Mouse (Mus musculus) liver, embryonic 16.5 days (tissue): Measurements from ENCODE around the gene 4930432K21Rik. TPM values are rescaled to one million over a fixed set of nuclear protein-coding genes. Genes with fewer than 3 reads are reported as not detected.

Source experiments
- ATAC-seq: fragments of 200-750 bp; cut with Nextera tagmentation; 2 replicates; pipeline ENCODE4 v1.8.0; 2017; ENCODE audit warnings: low read depth, mild to moderate bottlenecking, moderate number of reproducible peaks, moderate library complexity
- H3K27ac ChIP-seq: fragments of 300-500 bp; sonication (generic); 2 replicates; pipeline ENCODE4 v1.5.1; 2014; ENCODE audit warnings: mild to moderate bottlenecking, low read length
- H3K27me3 ChIP-seq: fragments of 300-500 bp; sonication (generic); 2 replicates; pipeline ENCODE4 v1.6.1; 2014; ENCODE audit warnings: low read depth, low read length, mixed read lengths; ENCODE audit not compliant: control insufficient read depth, insufficient read depth
- H3K36me3 ChIP-seq: fragments of 300-500 bp; sonication (generic); 2 replicates; pipeline ENCODE4 v1.6.1; 2014; ENCODE audit warnings: mild to moderate bottlenecking; ENCODE audit not compliant: control insufficient read depth, insufficient read depth
- H3K4me1 ChIP-seq: fragments of 300-500 bp; sonication (generic); 2 replicates; pipeline ENCODE4 v1.6.1; 2014; ENCODE audit warnings: low read depth, low read length, mixed read lengths; ENCODE audit not compliant: control insufficient read depth
- H3K4me2 ChIP-seq: fragments of 300-500 bp; sonication (generic); 2 replicates; pipeline ENCODE4 v1.6.1; 2014; ENCODE audit warnings: low read depth, low read length, mixed read lengths
- H3K4me3 ChIP-seq: fragments of 300-500 bp; sonication (generic); 2 replicates; pipeline ENCODE4 v1.5.1; 2014; ENCODE audit warnings: low read depth, mild to moderate bottlenecking, low read length
- H3K9ac ChIP-seq: fragments of 300-500 bp; sonication (generic); 2 replicates; pipeline ENCODE4 v1.6.1; 2014; ENCODE audit warnings: low read depth, low read length
- H3K9me3 ChIP-seq: fragments of 300-500 bp; sonication (generic); replicated peaks from 2 replicates; pipeline ENCODE4 v1.6.1; 2016; ENCODE audit warnings: low read length; ENCODE audit not compliant: control insufficient read depth
- WGBS: fragments of 180-500 bp; shearing (Covaris S2); extraction: QIAGEN DNeasy Blood & Tissue Kit; methylation state at CpG from one replicate; pipeline ENCODE4 v1.1.7; 2014; ENCODE audit not compliant: insufficient replicate concordance; 5-methylcytosine and 5-hydroxymethylcytosine counted together
- polyA plus RNA-seq: library from polyadenylated mRNA; unstranded; fragments of >200 nt; fragmentation: Nextera tagmentation; extraction: Ambion mirVana; gene quantifications from 2 replicates; pipeline ENCODE4 v1.2.1, GENCODE M21; 2015

Gene 4930432K21Rik
- polyA plus RNA-seq: 0.26 and 0.28 TPM in 2 replicates

DNA sequence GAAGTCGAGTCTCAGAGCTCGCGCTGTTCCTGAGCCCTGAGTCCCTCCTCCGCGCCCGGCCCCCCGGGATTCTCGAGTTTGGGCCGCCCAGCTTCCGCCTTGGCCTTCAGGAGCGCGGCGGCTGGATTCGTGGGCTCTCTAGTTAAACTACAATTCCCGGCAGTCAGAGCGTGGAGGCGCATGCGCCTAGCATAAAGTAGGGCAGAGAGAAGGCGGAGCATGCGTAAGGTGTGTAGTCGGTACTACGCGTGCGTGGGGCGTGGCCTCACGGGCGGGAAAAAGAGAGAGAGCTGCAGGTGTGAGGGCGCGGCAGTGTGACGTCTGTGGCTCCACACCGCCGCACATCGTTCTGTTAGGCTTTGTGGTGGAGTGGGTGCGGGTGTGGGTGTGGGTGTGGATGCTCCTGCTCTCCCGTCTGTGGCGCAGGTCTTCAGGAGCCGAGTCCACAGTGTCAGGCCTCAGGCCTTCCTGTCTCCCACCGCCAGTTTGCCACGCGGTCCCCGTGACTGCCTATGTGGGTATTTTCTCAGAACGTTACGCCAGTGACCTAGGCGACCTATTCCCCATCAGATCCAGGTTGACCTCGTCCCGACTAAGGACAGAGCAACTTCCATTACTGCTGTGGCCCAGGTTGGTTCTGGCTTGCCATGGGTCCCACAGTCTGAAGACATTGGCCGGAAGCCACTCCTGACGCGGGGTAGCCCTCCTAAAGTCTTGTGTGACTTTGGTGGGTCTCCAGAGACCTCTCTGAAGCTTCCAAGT is at the start of gene 4930432K21Rik, which contains the start of gene Cc2d1a:
Gene 4930432K21Rik (plus strand): TSS at position 257 of the 762 bp plus-strand sequence.
Gene Cc2d1a (minus strand): TSS at position 168 of the 762 bp plus-strand sequence.
- ATAC-seq: peak; percentile 93
- Histone ChIP-seq H3K27me3 (no peaks in the 10 kb centered on the region), H3K27ac (no peak within 1 kb of the TSS), H3K4me1 (peaks cover 11% of the 10 kb centered on the region), H3K4me3 (peak within 1 kb of the TSS; percentile 68), H3K36me3 (peaks cover 4% of the 10 kb centered on the region; the same call in 1 of the 2 replicates), H3K4me2 (peak within 1 kb of the TSS; percentile 80), H3K9me3 (no peaks in the 10 kb centered on the region), H3K9ac (peak within 1 kb of the TSS; percentile 77)
- WGBS: 17% methylated on average over 49 of the region's 49 CpGs

- H3K4me3 ChIP-seq: no peak overlapping the region
- no peak for ATAC-seq
- H3K27ac ChIP-seq: no peak overlapping the region
- 83% methylated on average over 7 of the region's 7 CpGs for WGBS
- H3K36me3 ChIP-seq: peaks cover 24% of the 10 kb centered on the region
- no peaks in the 10 kb centered on the region for H3K27me3 ChIP-seq
- peaks cover 2% of the 10 kb centered on the region; the same call in 1 of the 2 replicates for H3K4me1 ChIP-seq
- H3K4me2 ChIP-seq: no peak overlapping the region
- no peaks in the 10 kb centered on the region for H3K9me3 ChIP-seq
- H3K9ac ChIP-seq: no peak overlapping the region
These were observed 49.4 kb upstream of the 4930432K21Rik start for GRCm38 (mm10) chr8:84098376-84098775.

- Histone ChIP-seq H3K9me3 (no peaks in the 10 kb centered on the region), H3K27ac (no peak overlapping the region), H3K27me3 (no peaks in the 10 kb centered on the region), H3K4me1 (peaks cover 17% of the 10 kb centered on the region), H3K9ac (no peak overlapping the region), H3K4me2 (no peak overlapping the region), H3K4me3 (no peak overlapping the region), H3K36me3 (peaks cover 18% of the 10 kb centered on the region)
- ATAC-seq: no peak
- 82% methylated on average over 25 of the region's 25 CpGs for WGBS
These were observed 46.2 kb upstream of the 4930432K21Rik start for GRCm38 (mm10) chr8:84101476-84102270.

DNA sequence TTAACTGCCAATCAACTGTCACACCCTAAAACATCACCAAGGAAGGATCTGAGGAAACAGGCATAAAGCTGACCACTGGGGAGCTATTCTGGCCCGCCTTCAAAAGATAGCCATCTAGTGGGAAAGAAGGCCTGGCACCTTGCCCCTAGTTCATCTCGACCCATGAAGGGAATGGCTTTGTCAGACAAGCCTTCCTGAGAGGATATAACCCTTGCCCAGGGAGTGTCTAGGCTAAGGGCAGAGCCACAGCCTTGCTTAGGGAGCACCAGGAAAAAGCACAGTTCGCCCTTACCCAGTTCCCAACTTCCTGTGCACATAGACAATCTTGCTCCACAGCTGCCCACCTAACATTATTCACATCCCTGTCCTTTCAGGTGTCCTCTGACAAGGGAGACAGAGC is 44.2 kb upstream of the 4930432K21Rik start:
- 36% methylated on average over 3 of the region's 3 CpGs for WGBS
- Histone ChIP-seq H3K27me3 (no peaks in the 10 kb centered on the region), H3K4me1 (peaks cover 17% of the 10 kb centered on the region), H3K36me3 (peaks cover under 1% of the 10 kb centered on the region; the same call in 1 of the 2 replicates), H3K27ac (no peak overlapping the region), H3K4me3 (peak overlapping the region; percentile 84), H3K9ac (peak overlapping the region; percentile 86), H3K9me3 (no peaks in the 10 kb centered on the region), H3K4me2 (peak overlapping the region; percentile 83)
- no peak for ATAC-seq

- Histone ChIP-seq H3K36me3 (no peaks in the 10 kb centered on the region), H3K4me3 (peak overlapping the region; percentile 84), H3K4me1 (peaks cover 17% of the 10 kb centered on the region), H3K9me3 (no peaks in the 10 kb centered on the region), H3K9ac (peak overlapping the region; percentile 86), H3K27me3 (no peaks in the 10 kb centered on the region), H3K27ac (peak overlapping the region; percentile 78), H3K4me2 (peak overlapping the region; percentile 83)
- peak; percentile 68 for ATAC-seq
- WGBS: 1% methylated on average over 22 of the region's 29 CpGs
These were observed 43.6 kb upstream of the 4930432K21Rik start for GRCm38 (mm10) chr8:84104221-84104620.

- peaks cover 17% of the 10 kb centered on the region for H3K4me1 ChIP-seq
- peak within 1 kb of the TSS; percentile 78 for H3K27ac ChIP-seq
- peak within 1 kb of the TSS; percentile 86 for H3K9ac ChIP-seq
- peak within 1 kb of the TSS; percentile 84 for H3K4me3 ChIP-seq
- peak within 1 kb of the TSS; percentile 93 for H3K4me2 ChIP-seq
- ATAC-seq: peak; percentile 96
- no peaks in the 10 kb centered on the region for H3K9me3 ChIP-seq
- no peaks in the 10 kb centered on the region for H3K36me3 ChIP-seq
- WGBS: 8% methylated on average over 42 of the region's 42 CpGs
- H3K27me3 ChIP-seq: no peaks in the 10 kb centered on the region
These were observed 42.9 kb upstream of the 4930432K21Rik start, which contains the start of gene Dcaf15 for GRCm38 (mm10) chr8:84104697-84105609. Dcaf15 (minus strand) TSS chr8:84104768.

- no peak overlapping the region for H3K4me3 ChIP-seq
- no peak overlapping the region for H3K9ac ChIP-seq
- H3K27me3 ChIP-seq: no peaks in the 10 kb centered on the region
- H3K27ac ChIP-seq: no peak overlapping the region
- 63% methylated on average over 2 of the region's 2 CpGs for WGBS
- no peak for ATAC-seq
- no peaks in the 10 kb centered on the region for H3K36me3 ChIP-seq
- peak overlapping the region; percentile 93; the same call in 1 of the 2 replicates for H3K4me2 ChIP-seq
- peaks cover 17% of the 10 kb centered on the region for H3K4me1 ChIP-seq
- H3K9me3 ChIP-seq: no peaks in the 10 kb centered on the region
These were observed 42.1 kb upstream of the 4930432K21Rik start for GRCm38 (mm10) chr8:84105676-84106075.
